Mouse (Mus musculus): ENCODE results near the gene Mip.
A peak's percentile ranks its signal among the peaks of the same experiment; 100 is the strongest.
"Not testable (repeated sequence)": the region's sequence is repeated elsewhere in the genome, so short reads cannot be mapped to it uniquely, and the experiment has no call there.

Mip gene

DNA sequence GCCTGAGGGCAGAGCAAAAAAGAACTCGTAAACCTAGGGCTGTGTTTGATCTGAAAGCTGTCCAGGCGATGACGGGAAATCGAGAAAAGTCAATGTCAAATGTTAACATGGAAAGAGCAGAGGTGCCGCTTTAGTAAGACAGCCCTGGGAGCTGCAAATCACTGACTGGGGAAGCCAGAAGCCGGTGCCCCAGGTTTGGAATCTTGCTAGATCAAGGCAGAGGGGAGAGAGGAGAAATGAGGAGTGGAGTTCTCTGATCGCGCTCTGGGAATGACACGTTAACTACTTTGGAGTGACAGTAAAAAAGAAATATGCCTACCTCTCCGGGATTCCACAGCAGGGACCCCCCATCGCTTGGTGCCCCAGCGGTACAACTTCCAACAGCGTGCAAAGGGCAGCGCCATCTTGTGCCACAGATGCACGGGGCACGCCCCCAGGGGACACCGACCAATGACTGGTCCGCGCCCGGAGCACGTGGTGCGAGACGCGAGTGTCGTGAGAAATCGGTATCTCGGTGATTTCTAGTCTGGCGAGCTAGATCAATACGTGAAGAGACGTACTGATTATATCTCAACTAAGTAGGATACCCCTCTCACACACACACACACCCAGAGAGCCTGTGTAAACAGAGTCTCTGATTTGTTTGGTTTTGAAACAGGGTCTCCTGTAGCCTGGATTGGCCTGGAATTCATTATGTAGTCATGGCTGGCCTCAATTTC, 14.1 kb upstream of the Mip start, which contains the start of gene Spryd4:
Spryd4 (minus strand) TSS at position 418 of the 719 bp plus-strand sequence.
- DNase-seq, result peak; percentile 95 to 96

DNA sequence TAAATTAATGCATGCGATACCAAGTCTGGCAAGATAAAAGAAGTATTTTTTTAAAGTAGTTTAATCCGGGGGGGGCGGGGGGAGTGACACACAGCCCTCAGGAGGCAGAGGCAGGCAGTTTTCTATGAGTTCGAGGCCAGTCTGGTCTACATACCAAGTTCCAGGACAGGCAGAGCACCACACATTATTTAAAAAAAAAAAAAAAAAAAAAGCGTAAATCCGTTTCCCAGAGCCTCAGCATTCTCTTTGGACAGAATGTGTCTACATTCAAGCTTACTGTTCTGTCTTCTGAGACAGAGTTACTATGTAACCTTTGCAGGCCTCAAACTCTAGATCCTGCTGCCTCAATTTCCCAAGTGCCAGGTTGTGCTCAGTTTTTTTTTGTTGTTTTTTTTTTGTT, 13.5 kb upstream of the Mip start:
- no peak for DNase-seq

DNA sequence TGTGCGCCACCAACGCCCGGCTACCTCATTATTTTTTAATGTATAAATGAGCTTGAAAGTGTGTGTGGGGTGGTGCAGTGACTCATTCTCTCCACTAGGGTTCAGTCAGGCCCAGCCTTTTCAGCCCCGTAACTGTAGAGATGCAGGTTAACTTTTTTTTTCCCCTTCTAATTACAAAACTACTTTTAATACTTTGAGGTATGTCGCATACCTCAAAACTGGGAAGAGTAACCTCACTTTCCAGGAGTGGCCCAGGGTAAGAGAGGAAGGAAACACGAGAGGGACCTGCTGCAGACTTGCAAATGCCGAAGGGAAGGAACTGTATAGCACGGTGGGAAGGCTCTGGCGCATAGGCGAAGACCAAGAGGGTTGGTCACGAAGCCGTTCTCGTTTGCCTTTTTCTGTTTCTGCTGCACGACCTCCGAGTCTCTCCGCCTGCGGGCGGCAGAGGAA, 12.7 kb upstream of the Mip start:
- peak; percentile 78 to 85 for DNase-seq

DNA sequence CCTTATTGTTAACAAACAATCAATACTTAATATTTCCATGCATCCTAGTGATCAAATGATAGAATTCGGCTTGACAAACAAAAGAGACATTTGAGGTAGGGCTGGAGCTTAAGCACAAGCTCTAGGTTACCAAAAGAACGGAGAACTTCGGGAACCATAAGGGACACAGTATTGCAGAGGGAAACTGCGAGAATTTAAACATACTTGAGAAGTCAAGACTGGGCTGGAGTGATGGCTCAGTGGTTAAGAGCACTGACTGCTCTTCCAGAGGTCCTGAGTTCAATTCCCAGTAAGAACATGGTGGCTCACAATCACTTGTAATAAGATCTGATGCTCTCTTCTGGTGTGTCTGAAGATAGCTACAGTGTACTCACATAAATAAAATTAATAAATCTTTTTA, 11.5 kb upstream of the Mip start:
- not testable (repeated sequence) for DNase-seq

DNA sequence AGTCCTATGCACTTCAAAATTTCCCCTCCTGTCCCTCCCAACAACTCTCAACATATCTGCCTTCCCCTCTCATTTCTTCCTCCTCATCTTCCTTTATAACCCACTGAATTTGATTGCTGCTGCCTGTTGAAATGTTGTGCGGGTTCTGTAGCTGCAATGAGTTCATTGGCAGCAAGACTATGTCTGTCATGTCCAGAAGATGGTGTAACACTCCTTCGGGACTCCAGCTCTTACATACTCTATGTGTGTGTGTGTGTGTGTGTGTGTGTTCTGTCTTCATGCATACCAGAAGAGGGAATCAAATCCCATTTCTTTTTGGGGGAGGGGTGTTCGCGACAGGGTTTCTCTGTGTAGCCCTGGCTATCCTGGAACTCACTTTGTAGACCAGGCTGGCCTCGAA, 10.7 kb upstream of the Mip start:
- DNase-seq, result no peak

DNA sequence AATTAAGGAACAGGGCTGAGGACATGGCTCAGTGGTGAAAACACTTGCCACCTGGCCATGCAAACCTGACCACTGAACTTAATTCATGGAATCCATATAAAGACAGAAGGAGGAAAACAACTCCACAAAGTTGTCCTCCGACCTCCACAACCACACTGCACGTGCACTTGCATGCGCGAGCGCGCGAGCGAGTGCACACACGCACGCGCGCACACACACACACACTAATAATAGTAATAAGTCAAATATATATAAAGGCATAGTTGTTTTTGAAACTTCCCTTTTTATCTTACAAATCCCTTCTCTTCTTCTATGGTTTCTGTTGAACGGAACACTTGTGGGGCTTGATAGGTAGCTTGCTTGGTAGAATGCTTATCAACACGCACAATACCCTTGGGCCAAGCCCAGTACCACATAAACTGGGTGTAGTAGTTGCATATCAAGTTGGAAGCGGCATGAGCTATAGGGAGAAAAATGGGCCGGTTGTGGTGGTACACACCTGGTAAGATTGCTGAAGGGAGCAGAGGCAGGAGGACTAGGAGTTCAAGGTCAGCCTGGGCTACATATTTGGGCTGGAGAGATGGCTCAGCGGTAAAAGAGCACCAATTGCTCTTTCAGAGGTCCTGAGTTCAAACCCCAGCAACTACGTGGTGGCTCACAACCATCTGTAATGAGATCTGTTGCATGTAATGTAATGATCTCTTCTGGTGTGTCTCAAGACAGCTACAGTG, 7.1 kb upstream of the Mip start:
- DNase-seq, result no peak

DNA sequence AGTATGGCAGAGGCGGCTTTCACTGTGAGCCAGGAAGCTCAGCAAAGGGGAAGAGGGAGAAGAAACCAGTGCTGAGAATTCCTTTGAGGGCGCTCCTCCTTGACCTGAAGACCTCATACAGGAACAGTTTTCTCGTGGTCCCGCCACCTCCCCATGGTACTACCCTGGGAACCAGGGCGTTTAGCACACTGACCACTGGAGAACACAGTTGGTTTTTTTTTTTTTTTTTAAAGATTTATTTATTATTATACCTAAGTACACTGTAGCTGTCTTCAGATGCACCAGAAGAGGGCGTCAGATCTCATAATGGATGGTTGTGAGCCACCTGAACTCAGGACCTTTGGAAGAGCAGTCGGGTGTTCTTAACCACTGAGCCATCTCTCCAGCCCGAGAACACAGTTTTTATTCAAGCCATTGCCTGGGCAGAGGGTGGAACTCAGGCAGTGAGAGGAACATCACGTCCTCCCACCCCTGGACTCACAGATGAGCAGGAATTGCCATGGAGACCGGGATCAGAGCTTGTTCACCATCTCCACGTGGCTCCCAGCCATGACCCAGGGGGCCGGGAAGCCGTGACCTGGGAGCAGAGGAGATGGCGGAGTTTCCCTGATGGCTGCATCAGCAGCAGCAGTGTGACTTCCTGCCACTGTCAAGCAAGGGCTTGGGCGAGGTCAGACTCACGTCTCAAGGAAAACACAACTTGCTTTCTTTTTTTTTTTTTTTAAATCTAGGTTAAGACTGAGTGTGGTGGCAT, 3.9 kb upstream of the Mip start:
- DNase-seq, result peak; percentile 24 to 57

DNA sequence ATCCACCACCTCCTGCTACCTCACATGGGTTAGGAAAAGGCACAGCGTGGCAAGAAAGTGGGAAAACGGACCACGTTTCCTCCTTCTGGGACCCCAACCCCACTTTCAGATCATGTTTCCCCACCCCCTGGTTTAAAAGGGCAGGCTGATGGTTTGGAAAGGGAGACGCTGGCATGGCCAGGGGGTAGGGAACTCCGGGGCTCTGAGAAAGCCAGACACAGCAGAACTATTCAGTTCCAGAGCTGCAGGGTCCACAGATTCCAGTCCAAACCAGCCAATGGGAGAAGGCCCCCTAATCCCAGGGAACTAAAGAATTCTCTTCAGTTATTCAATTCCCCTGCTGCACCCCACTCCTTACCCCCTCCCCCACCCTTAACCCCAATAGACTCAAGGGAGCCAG, 574 bp upstream of the Mip start:
- no peak for DNase-seq

DNA sequence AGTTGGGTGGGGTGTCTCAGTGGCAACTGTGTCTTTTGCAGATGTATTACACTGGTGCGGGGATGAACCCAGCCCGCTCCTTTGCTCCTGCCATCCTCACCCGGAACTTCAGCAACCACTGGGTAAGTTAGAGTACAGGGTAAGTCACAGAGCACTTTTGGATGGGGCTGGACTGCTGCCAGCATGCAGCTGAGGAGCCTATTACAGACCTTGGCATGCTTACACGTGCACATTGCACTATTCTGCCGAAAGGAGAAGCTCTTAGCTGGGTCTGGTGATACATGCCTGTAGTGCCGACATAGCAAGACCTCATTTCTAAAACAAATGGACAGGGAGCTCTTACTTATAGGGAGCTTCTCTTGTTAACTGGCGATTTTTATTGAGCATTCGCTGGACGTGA, 2.0 kb downstream of the Mip start:
- no peak for DNase-seq

DNA sequence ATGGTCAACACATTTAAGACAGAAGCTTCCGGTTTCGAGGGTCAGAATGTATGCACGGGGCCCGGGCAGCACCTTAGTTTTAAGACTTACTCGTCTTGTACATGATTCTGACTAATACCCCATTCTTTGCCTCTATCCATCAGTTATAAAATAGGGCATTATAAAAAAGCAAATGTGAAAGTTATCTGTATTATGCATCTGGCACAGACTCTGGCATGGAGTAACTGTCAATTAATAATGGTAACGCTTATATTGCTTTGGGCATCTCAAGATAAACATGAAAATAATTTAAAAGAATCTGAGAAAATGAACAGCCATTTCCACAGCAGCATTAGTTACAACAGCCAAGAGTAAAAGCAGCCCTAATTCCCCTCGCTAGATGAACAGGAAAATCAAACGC, 2.4 kb downstream of the Mip start:
- no peak for DNase-seq

DNA sequence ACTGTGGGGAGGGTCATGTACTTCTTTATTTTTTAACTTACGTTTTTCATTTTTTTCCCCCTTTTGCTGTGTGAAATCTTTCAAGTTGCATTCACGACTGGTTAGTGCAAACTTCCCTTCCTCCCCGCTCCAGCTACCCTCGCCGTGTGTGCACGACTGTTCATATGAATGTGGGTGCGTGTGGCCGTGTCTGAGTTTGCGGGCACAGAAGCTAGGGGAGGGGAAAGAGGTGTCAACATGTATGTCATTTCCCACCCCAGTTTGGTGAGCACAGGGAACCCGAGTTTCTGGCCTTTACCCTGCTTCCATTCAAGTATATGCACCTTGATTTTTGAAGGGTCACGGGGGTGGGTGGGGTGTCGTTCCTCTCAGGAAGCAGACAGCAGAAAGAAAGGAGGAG, 4.9 kb downstream of the Mip start:
- no peak for DNase-seq

DNA sequence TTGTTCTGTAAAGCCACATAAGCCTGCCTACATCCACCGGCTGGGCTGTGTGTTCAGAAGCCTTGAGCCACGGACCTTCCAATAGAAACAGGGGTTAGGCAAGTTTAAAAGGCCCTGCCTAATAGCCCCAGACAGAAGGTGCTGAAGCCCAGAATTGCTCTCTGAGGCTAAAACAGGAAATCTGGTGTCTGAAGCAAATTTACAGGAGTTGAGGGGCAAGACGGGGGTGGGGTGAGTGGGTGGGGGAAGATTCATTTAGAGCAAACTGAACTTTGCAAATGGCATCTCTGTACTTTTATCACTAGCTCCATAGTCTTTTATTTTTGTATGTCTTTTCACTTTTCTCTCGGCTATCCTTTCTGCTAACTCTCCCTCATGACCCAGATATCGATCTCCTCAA, 5.5 kb downstream of the Mip start:
- no peak for DNase-seq

DNA sequence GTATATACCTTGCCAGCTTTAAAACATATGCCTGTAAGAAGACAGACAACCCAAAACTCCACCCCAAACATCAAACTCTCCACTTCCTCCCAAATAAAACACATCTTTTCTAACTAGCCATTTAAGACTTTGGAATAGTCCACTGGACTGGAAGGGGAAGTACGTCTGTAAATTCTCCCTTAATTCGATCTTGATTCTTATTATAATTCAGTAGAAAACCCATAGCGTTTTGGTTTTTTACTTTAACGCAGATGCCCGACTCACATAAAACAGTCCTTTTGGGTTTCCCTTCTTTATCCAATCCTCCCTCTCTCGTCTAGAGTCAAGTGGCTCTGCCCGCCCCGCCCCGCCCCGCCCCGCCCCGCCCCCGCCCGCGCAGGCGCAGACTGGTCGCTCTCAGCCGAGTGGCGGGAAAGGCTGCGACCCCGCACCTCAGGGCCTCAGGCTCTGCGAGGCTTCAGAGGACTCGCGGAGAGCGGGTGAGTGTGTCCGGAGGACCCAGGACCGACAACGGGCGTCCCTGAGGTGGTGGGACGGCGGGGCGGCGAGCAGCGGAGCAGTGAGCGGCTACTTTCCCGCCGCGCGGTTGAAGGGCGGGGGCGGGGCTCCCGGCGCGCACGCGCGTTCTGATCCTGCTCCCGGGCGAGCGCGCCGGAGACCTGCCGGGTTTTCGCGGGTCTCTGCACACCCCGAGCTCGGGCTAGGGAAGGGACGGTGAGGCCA, 6.2 kb downstream of the Mip start, which contains the start of gene Timeless:
Timeless (plus strand) TSS at position 369 of the 723 bp plus-strand sequence.
- DNase-seq, result peak; percentile 87 to 92

DNA sequence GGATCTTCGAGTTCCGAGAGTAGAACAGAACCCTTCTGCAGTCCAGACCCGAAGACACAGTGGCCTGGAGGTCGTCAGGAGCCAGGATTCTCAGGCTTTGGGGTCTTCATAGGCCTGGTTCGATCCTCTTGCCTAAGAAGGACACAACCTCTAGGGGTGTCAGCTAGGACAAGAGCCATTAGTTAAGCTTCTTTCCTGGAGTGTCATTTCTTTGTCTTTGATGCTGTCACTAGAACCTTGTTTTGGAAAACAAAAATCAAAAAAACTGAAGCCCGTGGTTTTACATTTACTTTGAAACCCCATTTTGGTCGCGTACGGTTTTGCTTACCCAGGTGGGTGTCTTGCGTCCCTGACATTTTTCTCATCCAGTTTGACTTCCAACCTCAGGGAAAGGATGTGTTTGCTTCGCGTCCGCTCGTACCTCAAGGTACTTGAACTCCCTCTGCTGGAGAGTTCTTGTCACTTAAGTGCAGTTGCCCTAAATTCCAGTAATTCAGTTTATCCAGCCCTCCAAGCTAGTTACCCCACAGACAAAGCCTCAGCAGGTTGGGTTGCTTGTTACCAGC, 6.9 kb downstream of the Mip start:
- DNase-seq, result peak; percentile 73 to 74

DNA sequence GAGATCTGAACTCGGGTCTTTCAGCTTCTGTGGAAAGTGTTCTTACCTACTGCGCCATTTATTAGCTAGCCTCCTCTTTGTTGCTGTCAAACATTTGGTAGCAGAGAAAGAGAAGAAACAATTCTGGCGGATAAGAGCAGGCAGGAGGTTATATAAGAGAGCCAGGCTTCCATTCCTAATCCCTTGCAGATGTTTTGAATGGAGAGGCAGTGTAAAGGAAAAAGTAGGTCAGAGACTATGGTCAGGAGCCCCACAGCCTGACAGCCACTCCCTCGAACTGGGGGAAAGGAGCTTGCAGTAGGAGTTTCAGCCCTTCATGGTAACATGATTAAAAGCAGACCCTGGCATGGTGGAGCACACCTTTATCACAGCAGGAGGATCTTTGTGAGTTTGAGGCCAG, 10.7 kb downstream of the Mip start:
- no peak for DNase-seq

DNA sequence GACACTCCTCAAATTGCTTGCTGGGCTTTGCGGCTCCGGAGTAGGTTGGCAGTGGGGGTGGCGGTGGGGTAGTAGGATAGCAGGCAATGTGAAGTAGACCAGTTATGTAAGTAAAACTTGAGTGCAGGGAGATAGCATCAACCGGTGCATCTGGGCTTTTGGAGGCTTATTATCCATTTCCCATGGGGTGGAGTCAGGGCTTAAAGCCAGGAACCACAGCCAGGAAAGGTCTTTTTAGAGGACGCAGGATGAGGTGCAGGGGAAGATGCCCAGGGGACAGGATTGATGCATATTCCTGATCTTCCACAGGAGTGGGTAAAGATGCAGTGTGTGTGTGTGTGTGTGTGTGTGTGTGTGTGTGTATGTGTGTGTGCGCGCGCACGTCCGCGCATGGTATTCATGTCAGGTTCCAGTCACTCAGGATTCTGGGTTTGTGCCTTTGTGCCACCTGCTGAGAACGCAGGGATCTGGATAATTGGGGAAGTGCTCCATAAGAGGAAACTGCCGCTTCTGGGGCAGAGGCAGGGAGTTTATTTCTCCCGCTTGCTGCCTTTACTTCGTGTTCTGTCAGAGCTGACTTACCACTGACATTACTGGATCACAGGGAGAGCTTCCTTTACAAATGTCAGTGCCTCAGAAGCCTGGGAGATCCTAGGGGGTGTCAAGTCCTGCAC, 12.3 kb downstream of the Mip start:
- DNase-seq, result peak; percentile 24 to 46

DNA sequence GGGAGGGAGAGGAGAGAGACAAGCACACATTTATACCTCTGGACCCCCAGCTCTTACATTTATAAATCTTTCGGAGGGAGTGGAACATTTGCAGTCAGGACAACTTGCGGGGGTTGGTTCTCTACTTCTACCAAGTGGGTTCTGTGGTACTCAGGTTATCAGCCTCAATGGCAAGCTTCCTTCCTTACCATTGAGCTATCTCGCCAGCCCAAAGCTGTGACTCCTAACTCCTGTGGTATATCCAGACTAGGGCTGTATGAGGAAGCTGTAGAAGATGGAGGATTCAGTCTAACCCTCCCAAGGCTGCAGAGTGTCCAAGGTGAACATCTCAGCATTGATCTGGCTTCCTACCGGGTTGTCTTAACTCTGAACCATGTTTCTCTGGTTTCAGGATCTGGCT, 13.5 kb downstream of the Mip start:
- DNase-seq, result no peak

DNA sequence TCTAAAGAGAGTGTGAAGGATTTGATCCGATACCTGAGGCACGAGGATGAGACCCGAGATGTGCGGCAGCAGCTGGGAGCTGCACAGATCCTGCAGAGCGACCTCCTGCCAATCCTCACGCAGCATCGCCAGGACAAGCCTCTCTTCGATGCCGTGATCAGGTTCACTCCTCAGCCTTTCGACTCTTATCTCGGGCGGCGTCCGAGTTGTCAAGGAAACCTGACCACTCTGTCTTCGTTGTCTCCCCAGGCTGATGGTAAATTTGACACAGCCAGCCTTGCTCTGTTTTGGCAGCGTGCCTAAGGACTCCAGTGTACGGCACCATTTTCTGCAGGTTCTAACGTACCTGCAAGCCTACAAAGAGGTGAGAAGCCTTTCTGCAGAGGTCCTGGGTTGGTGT, 14.5 kb downstream of the Mip start:
- DNase-seq, result no peak

DNA sequence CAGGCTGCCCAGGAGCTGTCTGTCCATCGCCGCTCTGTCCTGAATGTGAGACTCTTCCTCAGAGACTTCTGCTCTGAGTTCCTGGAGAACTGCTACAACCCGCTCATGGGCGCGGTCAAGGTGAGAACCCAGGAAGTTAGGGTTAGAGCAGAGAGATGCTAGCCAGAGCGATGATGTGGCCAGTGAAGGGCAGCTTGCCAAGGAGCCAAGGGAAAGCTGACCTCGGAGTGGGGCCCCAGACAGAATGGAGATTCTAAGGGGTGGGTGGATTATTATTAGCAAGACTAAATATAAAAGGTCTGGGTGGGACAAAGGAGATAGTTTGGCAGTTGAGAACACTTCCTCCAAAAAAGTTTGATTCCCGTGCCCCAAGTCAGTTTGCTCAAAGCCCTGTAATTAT, 17.6 kb downstream of the Mip start:
- peak in 1 of 2 experiments; percentile 8 for DNase-seq

DNA sequence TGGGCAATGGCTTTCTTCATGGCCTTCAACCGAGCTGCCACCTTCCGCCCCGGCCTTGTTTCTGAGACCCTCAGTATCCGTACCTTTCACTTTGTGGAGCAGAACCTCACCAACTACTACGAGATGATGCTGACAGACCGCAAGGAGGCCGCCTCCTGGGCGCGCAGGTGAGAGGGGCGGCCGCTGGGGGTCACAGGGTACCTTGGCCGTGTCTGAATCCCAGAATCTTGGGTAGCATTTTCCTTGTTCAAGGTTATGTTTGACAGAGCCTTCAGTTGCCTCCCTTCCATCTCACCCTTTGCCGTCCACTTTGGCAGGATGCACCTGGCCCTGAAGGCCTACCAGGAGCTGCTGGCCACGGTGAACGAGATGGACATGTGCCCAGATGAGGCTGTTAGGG, 18.5 kb downstream of the Mip start:
- no peak for DNase-seq

DNA sequence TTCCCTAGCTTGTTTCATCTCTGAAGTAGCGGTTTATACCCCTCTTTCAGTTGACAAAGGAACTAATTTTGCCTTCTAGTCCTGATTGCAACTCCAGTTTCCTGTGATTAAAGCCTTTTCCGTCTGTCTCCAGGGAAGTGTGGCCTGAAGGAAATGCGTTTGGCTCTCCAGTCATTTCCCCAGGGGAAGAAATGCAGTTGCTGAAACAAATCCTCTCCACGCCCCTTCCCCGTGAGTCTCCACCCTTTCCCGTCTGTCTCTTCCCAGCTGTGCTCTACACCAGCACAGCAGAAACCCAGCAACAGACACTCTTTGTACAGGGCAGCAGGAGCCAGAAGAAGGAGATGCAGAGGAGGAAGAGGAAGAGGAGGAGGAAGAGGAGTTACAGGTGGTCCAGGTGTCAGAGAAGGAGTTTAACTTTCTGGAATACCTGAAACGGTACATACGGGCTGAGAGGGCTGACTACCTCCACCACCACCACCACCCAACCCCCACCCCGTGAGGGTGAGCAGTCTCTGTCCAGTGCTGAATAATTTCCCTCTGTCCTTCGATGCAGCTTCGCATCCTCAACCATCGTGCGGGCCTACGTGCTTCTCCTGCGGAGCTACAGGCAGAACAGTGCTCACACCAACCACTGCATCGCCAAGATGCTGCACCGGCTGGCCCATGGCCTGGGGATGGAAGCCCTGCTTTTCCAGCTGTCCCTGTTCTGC, 21.5 kb downstream of the Mip start:
- peak; percentile 64 to 80 for DNase-seq
